Mouse (Mus musculus) limb, embryonic 10.5 days (tissue): ENCODE results near the gene Isg20l2. TPM values are rescaled to one million over a fixed set of nuclear protein-coding genes. Genes with fewer than 3 reads are reported as not detected.
A peak's percentile ranks its signal among the peaks of the same experiment; 100 is the strongest.

Experiments
- DNase-seq: peaks from one replicate; pipeline ENCODE4 v3.0.0-alpha.2; 2017; ENCODE audit warnings: low spot score
- H3K27ac ChIP-seq: fragments of 300-500 bp; sonication (generic); 2 replicates; pipeline ENCODE4 v1.5.1; 2016; ENCODE audit warnings: mild to moderate bottlenecking
- H3K27me3 ChIP-seq: fragments of 300-500 bp; sonication (generic); 2 replicates; pipeline ENCODE4 v1.6.1; 2016; ENCODE audit warnings: low read depth, mild to moderate bottlenecking; ENCODE audit not compliant: poor library complexity, severe bottlenecking
- H3K36me3 ChIP-seq: fragments of 300-500 bp; sonication (generic); 2 replicates; pipeline ENCODE4 v1.6.1; 2016; ENCODE audit warnings: mild to moderate bottlenecking, moderate library complexity
- H3K4me1 ChIP-seq: fragments of 300-500 bp; sonication (generic); 2 replicates; pipeline ENCODE4 v1.6.1; 2016
- H3K4me3 ChIP-seq: fragments of 300-500 bp; sonication (generic); 2 replicates; pipeline ENCODE4 v1.5.1; 2016; ENCODE audit warnings: mild to moderate bottlenecking, moderate library complexity
- H3K9me3 ChIP-seq: fragments of 300-500 bp; sonication (generic); replicated peaks from 2 replicates; pipeline ENCODE4 v1.6.1; 2016; ENCODE audit warnings: mild to moderate bottlenecking
- WGBS: fragments of 180-500 bp; shearing (Covaris S2); methylation state at CpG from one replicate; pipeline ENCODE4 v1.1.7; 2016; 5-methylcytosine and 5-hydroxymethylcytosine counted together
- polyA plus RNA-seq: library from polyadenylated mRNA; unstranded; fragments of >200 nt; fragmentation: Nextera tagmentation; extraction: Ambion mirVana; gene quantifications from 2 replicates; pipeline ENCODE4 v1.2.1, GENCODE M21; 2016

Isg20l2 gene
- polyA plus RNA-seq, 1 experiment from 2014 or later, result 86.0 TPM

GRCm38 (mm10) chr3:87958476-87958875 lies 28.4 kb downstream of the Isg20l2 start:
- Histone ChIP-seq H3K4me1 (peaks cover 39% of the 10 kb centered on the region), H3K36me3 (peaks cover 19% of the 10 kb centered on the region), H3K27me3 (no peaks in the 10 kb centered on the region), H3K27ac (peak overlapping the region; percentile 71), H3K9me3 (no peaks in the 10 kb centered on the region), H3K4me3 (0 out of 2 replicates have a peak overlapping the region, but pooled peaks have one; percentile 5)
- WGBS, result 11% methylated on average over 4 of the region's 4 CpGs
- DNase-seq, result no peak

GRCm38 (mm10) chr3:87958967-87959366 lies 28.9 kb downstream of the Isg20l2 start:
- no peaks in the 10 kb centered on the region for H3K27me3 ChIP-seq
- peaks cover 14% of the 10 kb centered on the region for H3K36me3 ChIP-seq
- no peak for DNase-seq
- peak overlapping the region; percentile 90 for H3K27ac ChIP-seq
- H3K4me3 ChIP-seq, result 0 out of 2 replicates have a peak overlapping the region, but pooled peaks have one; percentile 5
- peaks cover 39% of the 10 kb centered on the region for H3K4me1 ChIP-seq
- no peaks in the 10 kb centered on the region for H3K9me3 ChIP-seq
- 17% methylated on average over 1 of the region's 1 CpGs for WGBS

GRCm38 (mm10) chr3:87959371-87959770 lies 29.3 kb downstream of the Isg20l2 start:
- 59% methylated on average over 7 of the region's 7 CpGs for WGBS
- Histone ChIP-seq H3K27ac (peak overlapping the region; percentile 90; the same call in 1 of the 2 replicates), H3K4me1 (peaks cover 39% of the 10 kb centered on the region), H3K9me3 (no peaks in the 10 kb centered on the region), H3K36me3 (peaks cover 10% of the 10 kb centered on the region), H3K4me3 (no peak overlapping the region), H3K27me3 (no peaks in the 10 kb centered on the region)
- DNase-seq, result no peak

- peaks cover 39% of the 10 kb centered on the region for H3K4me1 ChIP-seq
- no peaks in the 10 kb centered on the region for H3K27me3 ChIP-seq
- DNase-seq, result peak; percentile 48
- H3K9me3 ChIP-seq, result no peaks in the 10 kb centered on the region
- 11% methylated on average over 10 of the region's 10 CpGs for whole genome bisulfite sequencing
- H3K36me3 ChIP-seq, result peaks cover 2% of the 10 kb centered on the region
- H3K4me3 ChIP-seq, result peak overlapping the region; percentile 52
- peak overlapping the region; percentile 90 for H3K27ac ChIP-seq
Measured at GRCm38 (mm10) chr3:87960191-87960585, 30.1 kb downstream of the Isg20l2 start.

- DNase-seq, result peak; percentile 93
- 2% methylated on average over 27 of the region's 27 CpGs for WGBS
Measured at GRCm38 (mm10) chr3:87960586-87961191, 30.6 kb downstream of the Isg20l2 start.

GRCm38 (mm10) chr3:87970184-87970938 lies 40.2 kb downstream of the Isg20l2 start:
- H3K9me3 ChIP-seq, result no peaks in the 10 kb centered on the region
- WGBS, result 2% methylated on average over 21 of the region's 21 CpGs
- DNase-seq, result peak; percentile 75
- H3K27me3 ChIP-seq, result peaks cover 40% of the 10 kb centered on the region
- H3K4me1 ChIP-seq, result peaks cover 48% of the 10 kb centered on the region
- H3K4me3 ChIP-seq, result peak overlapping the region; percentile 59
- peaks cover 2% of the 10 kb centered on the region for H3K36me3 ChIP-seq
- peak overlapping the region; percentile 86 for H3K27ac ChIP-seq

More at GRCm38 (mm10) chr3:87960586-87961191, 30.6 kb downstream of the Isg20l2 start:
- Histone ChIP-seq H3K4me3 (peak overlapping the region; percentile 52), H3K27ac (peak overlapping the region; percentile 90), H3K36me3 (no peaks in the 10 kb centered on the region), H3K27me3 (no peaks in the 10 kb centered on the region), H3K9me3 (no peaks in the 10 kb centered on the region), H3K4me1 (peaks cover 39% of the 10 kb centered on the region)

- Histone ChIP-seq H3K27me3 (peaks cover 40% of the 10 kb centered on the region), H3K9me3 (no peaks in the 10 kb centered on the region), H3K4me1 (peaks cover 48% of the 10 kb centered on the region), H3K36me3 (peaks cover 8% of the 10 kb centered on the region), H3K27ac (peak within 1 kb of the TSS; percentile 86), H3K4me3 (peak within 1 kb of the TSS; percentile 59)
- under 1% methylated on average over 44 of the region's 44 CpGs for WGBS
- peak; percentile 85 for DNase-seq
Measured at GRCm38 (mm10) chr3:87970939-87971488, 40.9 kb downstream of the Isg20l2 start, which contains the start of gene Nes. Nes (plus strand) TSS chr3:87971078.

GRCm38 (mm10) chr3:87971489-87972202 lies 41.5 kb downstream of the Isg20l2 start:
- H3K36me3 ChIP-seq, result peaks cover 13% of the 10 kb centered on the region
- peak overlapping the region; percentile 59 for H3K4me3 ChIP-seq
- H3K27me3 ChIP-seq, result peaks cover 40% of the 10 kb centered on the region
- peak; percentile 54 for DNase-seq
- H3K4me1 ChIP-seq, result peaks cover 48% of the 10 kb centered on the region
- 1% methylated on average over 59 of the region's 60 CpGs for WGBS
- no peaks in the 10 kb centered on the region for H3K9me3 ChIP-seq
- H3K27ac ChIP-seq, result peak overlapping the region; percentile 86

GRCm38 (mm10) chr3:87972203-87972664 lies 42.1 kb downstream of the Isg20l2 start:
- peaks cover 48% of the 10 kb centered on the region for H3K4me1 ChIP-seq
- peak; percentile 52 for DNase-seq
- peak overlapping the region; percentile 86; the same call in 1 of the 2 replicates for H3K27ac ChIP-seq

GRCm38 (mm10) chr3:87972776-87973175 lies 42.7 kb downstream of the Isg20l2 start:
- no peaks in the 10 kb centered on the region for H3K9me3 ChIP-seq
- 0 out of 2 replicates have a peak overlapping the region, but pooled peaks have one; percentile 86 for H3K27ac ChIP-seq
- peaks cover 40% of the 10 kb centered on the region for H3K27me3 ChIP-seq
- H3K4me1 ChIP-seq, result peaks cover 48% of the 10 kb centered on the region
- no peak for DNase-seq
- H3K4me3 ChIP-seq, result peak overlapping the region; percentile 59
- 25% methylated on average over 5 of the region's 5 CpGs for WGBS
- peaks cover 17% of the 10 kb centered on the region for H3K36me3 ChIP-seq

More at GRCm38 (mm10) chr3:87972203-87972664, 42.1 kb downstream of the Isg20l2 start:
- H3K27me3 ChIP-seq, result peaks cover 40% of the 10 kb centered on the region
- peaks cover 17% of the 10 kb centered on the region for H3K36me3 ChIP-seq
- H3K9me3 ChIP-seq, result no peaks in the 10 kb centered on the region
- 3% methylated on average over 8 of the region's 8 CpGs for WGBS
- H3K4me3 ChIP-seq, result peak overlapping the region; percentile 59

GRCm38 (mm10) chr3:87973593-87974380 lies 43.7 kb downstream of the Isg20l2 start:
- Histone ChIP-seq H3K4me1 (peaks cover 48% of the 10 kb centered on the region), H3K27me3 (peaks cover 40% of the 10 kb centered on the region), H3K36me3 (peaks cover 20% of the 10 kb centered on the region), H3K27ac (peak overlapping the region; percentile 53), H3K9me3 (no peaks in the 10 kb centered on the region), H3K4me3 (peak overlapping the region; percentile 21)
- WGBS, result 27% methylated on average over 14 of the region's 14 CpGs
- no peak for DNase-seq
